Mouse (Mus musculus): ENCODE measurements at regions not wholly inside any gene's neighbourhood (a gene's known extent, or its start where the extent isn't known, plus 50 kb on each side); places are given as distances from the start of the nearest gene placed in this dataset.

DNA sequence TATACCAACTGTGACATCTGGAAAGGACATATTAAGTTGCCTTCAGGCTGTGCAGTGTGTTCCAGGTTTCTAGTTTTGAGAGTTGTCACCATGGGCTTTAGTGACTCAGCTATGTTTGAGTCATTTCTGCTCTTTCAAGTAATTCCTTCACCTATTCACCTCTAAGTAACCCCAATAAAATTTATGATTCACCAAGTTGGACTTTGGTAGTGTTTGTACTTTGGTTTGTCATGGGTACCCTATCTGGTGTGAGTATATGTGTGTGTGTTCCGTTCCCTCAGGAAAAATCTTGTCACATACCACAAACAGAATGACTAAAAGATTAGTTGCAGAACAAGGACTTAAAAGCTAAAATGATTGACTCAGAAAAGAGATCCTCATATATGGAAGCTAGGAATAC lies 76.8 kb upstream of the Crbn start:
- DNase-seq (ENCODE audit: low spot score in 2 of 2) = no peak

DNA sequence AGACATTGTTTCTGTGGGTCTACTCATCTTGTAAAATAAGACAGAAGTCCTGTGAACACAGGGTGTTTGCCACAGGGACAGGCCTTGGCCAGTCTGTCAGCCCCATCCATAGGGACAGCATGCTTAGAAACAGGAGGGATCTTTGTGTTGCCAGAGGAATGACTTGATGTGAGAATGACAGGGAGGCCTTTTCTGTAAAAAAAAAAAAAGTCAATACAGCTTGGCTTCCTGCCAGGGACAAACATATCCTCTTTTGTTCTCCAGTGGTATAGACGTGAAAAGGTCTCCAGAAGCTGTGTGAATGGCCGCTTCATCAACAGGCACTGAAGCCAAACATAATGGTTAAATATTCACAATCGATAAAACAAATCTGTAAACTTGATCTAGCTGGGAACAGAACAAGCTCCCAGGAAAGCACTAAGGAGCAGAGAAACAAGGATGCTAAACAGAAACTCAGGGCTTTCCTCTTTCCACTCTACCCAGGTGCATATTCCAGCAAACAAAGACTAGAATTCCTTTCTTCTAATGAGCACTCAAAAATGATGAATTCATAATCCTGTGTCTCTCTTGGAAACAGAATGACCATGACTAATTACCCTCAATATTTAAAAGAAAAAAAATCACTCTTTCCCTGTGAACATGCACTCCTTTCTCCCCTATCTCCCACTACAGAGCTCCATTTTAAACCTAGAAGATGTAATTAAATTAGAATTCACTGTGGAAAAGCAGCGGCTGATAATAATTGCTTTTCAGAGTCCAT lies 92.2 kb upstream of the Crbn start:
- no peak for DNase-seq (ENCODE audit: low spot score in 2 of 2)

GRCm38 (mm10) chr6:106892639-106892934 lies 92.7 kb upstream of the Crbn start:
- DNase-seq (ENCODE audit: low spot score in 2 of 2) = no peak

DNA sequence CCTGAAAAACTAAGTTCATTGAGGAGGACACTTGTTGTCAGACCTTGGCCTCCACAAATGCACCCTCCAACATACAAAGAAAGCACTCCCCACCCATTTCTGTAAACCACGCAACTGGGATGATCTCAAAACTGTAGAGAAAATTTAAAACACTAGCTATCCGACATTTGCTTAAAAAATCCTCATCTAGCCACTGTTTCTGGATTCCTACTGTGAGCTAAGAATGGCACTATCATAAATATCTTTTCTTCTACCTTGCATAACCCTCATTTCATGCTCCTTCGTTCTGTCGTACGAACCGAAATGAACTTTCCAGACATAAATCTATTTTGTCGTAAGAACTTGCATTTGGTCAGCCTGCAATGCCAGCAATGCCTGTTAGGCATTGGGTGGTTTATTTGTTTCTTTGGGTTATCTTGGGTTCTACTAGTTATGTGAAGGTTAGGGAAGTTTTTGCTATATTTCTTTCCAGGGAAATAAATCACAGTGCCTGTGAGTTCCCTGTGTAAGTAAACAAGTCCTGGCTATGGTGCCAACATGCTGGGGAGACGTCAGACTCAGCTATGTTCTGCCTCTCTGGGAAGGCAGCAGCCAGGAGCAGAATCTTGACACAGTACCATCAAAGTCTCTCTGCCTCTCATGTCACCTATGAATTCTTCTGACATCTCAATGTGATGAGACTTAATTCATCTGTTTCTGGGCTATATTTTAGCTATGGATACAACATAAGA lies 104.2 kb upstream of the Crbn start:
- no peak for DNase-seq (ENCODE audit: low spot score in 2 of 2)

DNA sequence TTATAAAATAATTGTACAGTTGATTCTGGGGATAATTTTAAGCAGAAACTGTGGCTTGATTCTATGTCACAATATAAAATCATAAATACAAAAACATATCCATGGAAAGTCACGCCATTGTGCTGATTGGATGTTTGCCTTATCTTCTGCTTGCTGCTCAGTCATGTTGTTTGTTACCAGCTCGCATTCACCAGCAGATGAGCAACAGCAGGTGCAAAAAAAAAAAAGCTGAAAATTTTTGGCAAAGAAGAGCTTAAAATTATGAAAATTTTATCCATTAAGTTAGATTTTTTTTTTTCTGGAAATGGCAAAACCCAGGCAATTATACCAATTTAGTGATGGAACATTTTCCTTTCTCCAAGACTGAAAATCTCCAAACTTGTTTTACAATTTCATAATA lies 115.2 kb upstream of the Crbn start:
- DNase-seq (ENCODE audit: low spot score in 2 of 2) = no peak

DNA sequence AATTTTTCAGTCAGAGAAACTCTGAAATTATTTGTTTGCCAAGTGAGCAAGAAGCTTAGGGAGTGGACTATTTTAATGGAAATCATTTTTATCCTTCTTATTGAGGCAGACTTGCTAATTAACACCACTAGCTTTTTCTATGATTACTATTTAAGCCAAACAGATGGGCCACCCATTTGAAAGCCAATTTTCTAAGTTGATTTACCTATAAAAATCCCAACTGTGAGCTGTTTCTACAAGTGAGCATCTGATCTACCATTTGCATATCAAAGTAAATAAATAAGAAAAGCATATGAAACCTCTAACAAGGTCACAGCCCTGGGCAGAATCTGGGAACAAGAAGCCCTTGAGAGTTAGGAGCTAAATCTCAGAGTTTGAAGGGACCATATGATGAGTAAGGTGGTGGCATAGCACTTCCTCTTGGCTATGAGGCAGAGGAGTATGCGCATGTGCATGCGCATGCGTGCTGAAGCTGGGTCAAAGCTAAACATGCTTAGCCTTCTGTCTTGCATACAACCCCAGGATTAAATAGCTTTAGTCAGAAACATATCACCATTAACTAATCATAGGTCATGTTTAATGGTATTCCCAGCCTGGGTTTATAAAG lies 116.9 kb upstream of the Crbn start:
- DNase-seq (ENCODE audit: low spot score in 2 of 2) = no peak

DNA sequence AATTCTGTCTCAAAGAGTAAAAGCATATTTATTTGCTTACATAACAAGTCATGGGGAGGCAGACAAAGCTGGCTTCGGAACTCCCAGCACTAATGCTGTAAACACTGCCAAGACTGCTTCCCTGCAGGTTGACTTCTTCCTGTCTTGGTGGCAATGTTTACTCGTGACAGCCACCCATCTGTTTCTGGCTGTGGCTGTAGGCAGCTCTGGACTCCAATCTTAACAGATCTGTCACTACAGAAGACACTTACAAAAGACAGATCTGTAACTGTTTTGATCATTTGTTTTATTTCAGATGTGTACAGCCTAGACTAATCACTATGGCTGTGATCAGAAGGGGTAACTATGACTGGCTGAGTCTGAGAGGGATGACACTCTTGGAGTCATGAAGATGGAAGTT lies 121.1 kb upstream of the Crbn start:
- no peak for DNase-seq (ENCODE audit: low spot score in 2 of 2)

- no peak for DNase-seq (ENCODE audit: low spot score in 2 of 2)
Observed at GRCm38 (mm10) chr6:106925486-106925885, 125.6 kb upstream of the Crbn start.

- DNase-seq (ENCODE audit: low spot score in 2 of 2) = no peak
Observed at GRCm38 (mm10) chr6:106933584-106933983, 133.7 kb upstream of the Crbn start.

DNA sequence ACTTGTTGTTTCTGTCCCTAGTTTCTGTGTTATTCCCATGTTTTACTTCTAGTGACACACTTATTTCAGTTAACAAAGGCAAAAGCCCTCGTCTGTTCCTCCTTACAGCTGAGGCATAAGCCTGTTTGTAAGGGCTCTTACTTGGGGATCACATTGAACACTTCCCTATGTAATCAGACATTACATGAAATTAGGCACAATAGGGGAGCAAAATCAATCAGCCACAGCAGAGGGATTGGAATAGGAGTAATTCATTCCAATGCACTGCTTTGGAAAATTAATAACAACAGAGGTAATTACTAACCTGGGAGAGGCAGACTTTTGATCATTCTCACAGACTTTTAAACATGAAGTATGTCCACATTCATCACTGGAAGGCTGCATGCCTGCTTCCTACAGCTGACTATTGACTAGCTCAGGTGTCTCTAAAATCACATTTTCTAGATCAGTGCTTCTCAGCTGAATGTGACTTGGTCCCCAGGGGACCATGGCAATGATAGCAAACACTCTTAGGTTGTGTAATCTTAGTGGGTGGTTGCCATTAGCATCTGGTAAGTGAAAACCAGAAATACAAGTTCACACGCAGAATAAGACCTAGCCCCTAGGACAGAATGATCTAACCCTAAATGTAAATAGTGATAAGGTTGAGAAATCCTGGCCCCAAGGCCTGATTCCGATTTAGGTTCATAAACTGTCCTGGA lies 146.5 kb upstream of the Crbn start:
- no peak for DNase-seq (ENCODE audit: low spot score in 2 of 2)

- no peak for DNase-seq (ENCODE audit: low spot score in 2 of 2)
Observed at GRCm38 (mm10) chr6:106950909-106951308, 151.0 kb upstream of the Crbn start.

GRCm38 (mm10) chr6:106961320-106961719 lies 161.4 kb upstream of the Crbn start:
- no peak for DNase-seq (ENCODE audit: low spot score in 2 of 2)

DNA sequence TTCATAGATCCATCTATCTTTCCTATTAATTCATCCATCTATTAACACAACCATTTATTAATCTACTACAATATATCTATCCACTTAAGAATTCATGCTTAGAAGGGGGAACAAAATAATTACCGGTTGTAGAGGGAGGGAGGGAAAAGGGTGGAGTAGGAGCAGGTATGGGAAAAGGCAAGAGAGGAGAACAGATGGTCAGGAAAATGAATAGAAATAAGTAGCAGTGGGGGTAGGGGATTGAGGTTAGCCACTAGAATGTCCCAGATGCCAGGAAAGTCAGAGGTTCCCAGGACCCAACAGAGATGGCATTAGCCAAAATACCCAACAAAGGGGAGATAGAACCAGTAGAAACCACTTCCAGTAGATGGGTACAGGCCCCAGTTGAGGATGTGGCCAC lies 164.5 kb upstream of the Crbn start:
- no peak for DNase-seq (ENCODE audit: low spot score in 2 of 2)

DNA sequence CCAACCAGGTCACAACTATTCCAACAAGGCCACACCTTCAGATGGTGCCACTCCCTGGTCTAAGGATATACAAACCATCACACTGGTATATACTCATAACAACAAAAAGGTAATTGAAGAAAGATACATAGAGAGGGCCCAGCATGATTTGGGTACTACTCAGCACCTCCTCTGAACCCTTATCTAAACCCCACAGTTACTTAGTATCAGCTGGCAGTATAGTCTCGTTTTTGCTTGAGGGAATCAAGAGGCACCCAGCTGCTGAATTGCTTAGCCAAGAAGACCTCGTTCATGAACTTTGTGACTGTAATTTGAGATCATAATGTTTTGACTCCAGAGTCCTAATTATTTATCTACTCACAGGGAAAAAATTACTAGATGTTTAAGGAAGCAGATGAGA lies 175.6 kb upstream of the Crbn start:
- DNase-seq (ENCODE audit: low spot score in 2 of 2) = no peak

GRCm38 (mm10) chr6:106978721-106979120 lies 178.8 kb upstream of the Crbn start:
- no peak for DNase-seq (ENCODE audit: low spot score in 2 of 2)

DNA sequence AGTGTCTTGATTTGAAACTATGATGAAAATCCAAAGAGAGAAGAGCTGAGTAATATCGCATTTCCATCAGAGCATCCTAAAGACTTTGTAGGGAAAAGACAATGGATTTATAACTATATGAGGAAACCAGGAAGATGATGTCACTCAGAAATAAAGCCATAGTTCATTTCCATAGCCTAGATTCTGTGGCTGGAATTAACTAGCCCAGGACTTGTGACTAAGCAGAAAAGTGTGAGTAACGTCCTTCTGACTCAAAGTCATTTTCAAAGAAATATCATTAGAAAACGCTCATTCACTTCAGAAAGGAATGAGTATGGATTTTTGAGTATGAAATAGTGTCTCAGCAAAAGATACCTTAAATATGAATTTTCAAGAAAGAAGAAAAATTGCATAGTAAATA lies 179.9 kb upstream of the Crbn start:
- DNase-seq (ENCODE audit: low spot score in 2 of 2) = no peak

- DNase-seq (ENCODE audit: low spot score in 2 of 2) = no peak
Observed at GRCm38 (mm10) chr6:106980188-106980587, 180.3 kb upstream of the Crbn start.

- DNase-seq (ENCODE audit: low spot score in 2 of 2) = no peak
Observed at GRCm38 (mm10) chr6:106981232-106981631, 181.4 kb upstream of the Crbn start.

- DNase-seq (ENCODE audit: low spot score in 2 of 2) = no peak
Observed at GRCm38 (mm10) chr6:106985132-106985801, 185.4 kb upstream of the Crbn start.

DNA sequence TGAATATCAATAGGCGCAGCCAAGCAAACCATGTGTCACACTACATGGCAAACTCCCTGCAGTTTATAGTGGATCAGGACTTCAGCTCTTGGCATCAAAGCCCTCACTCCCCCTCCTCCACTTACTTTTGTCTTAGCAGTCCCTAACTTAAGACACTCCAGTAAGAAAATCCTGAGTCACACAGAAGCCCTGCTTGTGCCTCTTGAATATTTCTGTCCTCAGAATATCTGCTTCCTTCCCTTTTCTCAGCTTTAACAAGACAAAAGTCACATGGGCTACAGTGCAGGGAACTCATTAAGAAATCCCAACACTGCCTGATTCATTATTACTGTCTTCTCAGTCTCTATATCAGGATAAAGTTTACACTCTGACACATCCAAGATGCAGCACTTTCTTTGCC lies 191.7 kb upstream of the Crbn start:
- DNase-seq (ENCODE audit: low spot score in 2 of 2) = no peak

GRCm38 (mm10) chr6:107004406-107005120 lies 204.7 kb upstream of the Crbn start:
- DNase-seq (ENCODE audit: low spot score in 2 of 2) = no peak
